Mouse (Mus musculus): Measurements from ENCODE around the gene Naa40. TPM values are rescaled to one million over a fixed set of nuclear protein-coding genes. Genes with fewer than 3 reads are reported as not detected.
A peak's percentile ranks its signal among the peaks of the same experiment; 100 is the strongest.

Naa40 gene
- polyA plus RNA-seq, 1 experiment = 16.8 TPM

DNA sequence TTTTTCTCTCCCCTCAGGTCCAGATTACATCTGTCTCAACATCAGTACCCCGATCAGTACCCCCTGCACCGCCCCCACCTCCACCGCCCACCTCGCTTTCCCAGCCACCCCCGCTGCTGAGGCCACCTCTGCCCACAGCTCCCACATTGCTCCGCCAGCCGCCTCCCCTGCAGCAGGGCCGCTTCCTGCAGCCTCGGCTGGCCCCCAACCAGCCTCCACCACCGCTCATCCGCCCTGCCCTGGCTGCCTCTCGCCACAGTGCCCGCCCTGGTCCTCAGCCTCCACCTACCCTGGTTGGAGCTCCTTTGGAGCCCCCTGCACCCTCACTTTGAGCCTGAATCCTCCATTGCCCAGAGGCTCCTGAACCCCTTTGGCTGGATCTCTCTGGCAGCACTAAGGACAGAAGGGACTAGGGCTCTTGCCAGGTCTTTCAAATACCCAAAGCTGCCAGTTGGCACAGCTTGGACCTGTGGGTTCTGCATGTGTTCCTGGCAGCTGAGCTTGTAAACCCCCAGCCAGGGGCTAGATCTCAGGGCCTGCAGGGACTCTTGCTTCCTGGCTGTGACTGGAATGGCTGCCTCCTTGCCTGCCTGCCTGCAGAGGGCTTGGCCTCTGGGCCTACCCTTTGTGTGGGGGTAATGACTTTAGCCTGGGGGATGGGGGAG lies 33.5 kb upstream of the Naa40 start:
- Histone ChIP-seq H3K36me3 (ENCODE audit: control insufficient read depth, insufficient read depth) (peaks cover 69% of the 10 kb centered on the region), H3K79me3 (ENCODE audit: low read depth) (peaks cover under 1% of the 10 kb centered on the region)

GRCm38 (mm10) chr19:7273486-7273885 lies 32.5 kb upstream of the Naa40 start:
- peaks cover 59% of the 10 kb centered on the region for H3K36me3 ChIP-seq (ENCODE audit: control insufficient read depth, insufficient read depth)

More for the DNA sequence above, 33.5 kb upstream of the Naa40 start:
- H3ac ChIP-seq (ENCODE audit: control insufficient read depth, insufficient read length, low read depth) = no peak overlapping the region
- TF ChIP-seq FOSL1 (IDR thresholded peaks at IDR 0.05; ENCODE audit: insufficient read depth, low read length, poor library complexity, severe bottlenecking) (no peak), MYOD1 (IDR thresholded peaks at IDR 0.05; ENCODE audit: control insufficient read depth, insufficient read length, low read depth) (no peak), CTCF (IDR thresholded peaks at IDR 0.05; ENCODE audit: control insufficient read depth, insufficient read depth, insufficient read length) (no peak), CEBPB (IDR thresholded peaks at IDR 0.05; ENCODE audit: low read depth) (no peak), USF1 (IDR thresholded peaks at IDR 0.05; ENCODE audit: low read depth) (no peak), MAX (IDR thresholded peaks at IDR 0.05) (no peak), MYOG (IDR thresholded peaks at IDR 0.05; ENCODE audit: control insufficient read depth, extremely low read depth, insufficient read length) (no peak)
- no peak overlapping the region for H3K4me3 ChIP-seq (ENCODE audit: insufficient read depth, poor library complexity, severe bottlenecking)
- H3K27me3 ChIP-seq (ENCODE audit: control insufficient read depth, insufficient read depth, insufficient read length) = no peaks in the 10 kb centered on the region
- H3K79me2 ChIP-seq (ENCODE audit: control insufficient read depth, insufficient read depth) = peaks cover 6% of the 10 kb centered on the region

DNA sequence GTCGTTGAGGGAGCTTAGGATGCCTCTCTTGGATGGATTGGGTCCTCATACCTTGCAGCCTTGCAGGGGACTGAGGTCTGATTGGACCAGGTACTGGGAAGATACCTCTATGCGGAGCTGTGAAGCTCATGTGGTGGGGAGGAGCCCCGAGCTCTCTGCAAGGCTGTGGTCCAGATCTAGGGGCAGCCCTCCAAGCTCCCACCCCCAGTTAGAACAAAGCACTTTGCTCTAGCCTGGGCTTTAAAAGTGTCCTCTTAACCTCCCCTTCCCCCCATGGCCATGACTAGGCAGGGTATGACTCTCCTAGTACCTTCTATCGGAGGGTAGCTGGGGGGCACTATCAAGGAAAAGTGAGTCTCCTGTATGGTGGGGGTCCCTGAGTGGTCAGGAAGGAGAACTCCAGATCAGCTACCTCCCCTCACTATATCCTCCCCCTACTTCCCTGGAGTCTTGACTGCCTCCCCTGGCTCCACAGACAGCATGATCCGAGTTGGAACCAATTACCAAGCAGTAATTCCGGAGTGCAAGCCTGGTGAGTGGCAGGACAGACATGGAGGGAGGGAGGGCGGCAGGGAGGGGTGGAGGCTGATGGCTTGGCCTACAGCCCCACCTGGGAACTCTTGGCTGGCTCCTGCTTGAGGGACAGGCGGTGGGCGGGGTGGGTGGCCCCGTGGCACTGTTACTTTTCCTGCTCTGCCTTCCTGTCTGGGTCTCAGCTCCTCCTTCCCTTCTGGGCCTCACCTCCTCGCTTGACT lies 28.5 kb upstream of the Naa40 start:
- Histone ChIP-seq H3ac (ENCODE audit: control insufficient read depth, insufficient read length, low read depth) (peak overlapping the region; percentile 92), H3K79me2 (ENCODE audit: control insufficient read depth, insufficient read depth) (peaks cover 15% of the 10 kb centered on the region), H3K4me3 (ENCODE audit: insufficient read depth, poor library complexity, severe bottlenecking) (peak overlapping the region; percentile 60), H3K79me3 (ENCODE audit: low read depth) (peaks cover 4% of the 10 kb centered on the region), H3K27me3 (ENCODE audit: control insufficient read depth, insufficient read depth, insufficient read length) (no peaks in the 10 kb centered on the region), H3K36me3 (ENCODE audit: control insufficient read depth, insufficient read depth) (peaks cover 35% of the 10 kb centered on the region)
- TF ChIP-seq MYOD1 (IDR thresholded peaks at IDR 0.05; ENCODE audit: control insufficient read depth, insufficient read length, low read depth) = no peak

More at GRCm38 (mm10) chr19:7273486-7273885, 32.5 kb upstream of the Naa40 start:
- Histone ChIP-seq H3ac (ENCODE audit: control insufficient read depth, insufficient read length, low read depth) (no peak overlapping the region), H3K4me3 (ENCODE audit: insufficient read depth, poor library complexity, severe bottlenecking) (no peak overlapping the region), H3K79me2 (ENCODE audit: control insufficient read depth, insufficient read depth) (peaks cover 15% of the 10 kb centered on the region), H3K79me3 (ENCODE audit: low read depth) (peaks cover 4% of the 10 kb centered on the region), H3K27me3 (ENCODE audit: control insufficient read depth, insufficient read depth, insufficient read length) (no peaks in the 10 kb centered on the region)
- TF ChIP-seq MYOD1 (IDR thresholded peaks at IDR 0.05; ENCODE audit: control insufficient read depth, insufficient read length, low read depth) (no peak), CEBPB (IDR thresholded peaks at IDR 0.05; ENCODE audit: low read depth) (no peak), CTCF (IDR thresholded peaks at IDR 0.05; ENCODE audit: control insufficient read depth, insufficient read depth, insufficient read length) (no peak), FOSL1 (IDR thresholded peaks at IDR 0.05; ENCODE audit: insufficient read depth, low read length, poor library complexity, severe bottlenecking) (no peak), MAX (IDR thresholded peaks at IDR 0.05) (no peak), USF1 (IDR thresholded peaks at IDR 0.05; ENCODE audit: low read depth) (no peak), MYOG (IDR thresholded peaks at IDR 0.05; ENCODE audit: control insufficient read depth, extremely low read depth, insufficient read length) (no peak)

DNA sequence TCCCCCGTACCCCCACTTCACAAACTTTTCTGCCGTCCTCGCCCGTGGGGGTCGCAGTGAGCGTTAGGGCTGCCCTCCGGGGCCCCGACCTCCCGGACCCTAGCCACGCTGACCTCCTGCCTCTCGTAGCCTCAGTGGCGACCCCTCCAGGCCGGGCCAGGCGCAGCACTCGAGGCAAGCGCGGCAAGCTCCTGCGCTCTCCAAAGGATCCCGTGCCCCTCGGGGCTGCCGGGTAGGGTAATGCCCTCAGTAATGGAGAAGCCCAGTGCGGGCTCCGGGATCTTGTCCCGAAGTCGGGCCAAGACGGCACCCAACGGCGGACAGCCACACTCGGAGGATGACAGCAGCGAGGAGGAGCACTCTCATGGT lies 27.7 kb upstream of the Naa40 start:
- peak overlapping the region; percentile 60 for H3K4me3 ChIP-seq (ENCODE audit: insufficient read depth, poor library complexity, severe bottlenecking)
- H3ac ChIP-seq (ENCODE audit: control insufficient read depth, insufficient read length, low read depth) = peak overlapping the region; percentile 92
- H3K79me2 ChIP-seq (ENCODE audit: control insufficient read depth, insufficient read depth) = peaks cover 15% of the 10 kb centered on the region
- TF ChIP-seq MYOD1 (IDR thresholded peaks at IDR 0.05; ENCODE audit: control insufficient read depth, insufficient read length, low read depth) = no peak
- no peak for TF ChIP-seq MAX (IDR thresholded peaks at IDR 0.05)
- TF ChIP-seq CTCF (IDR thresholded peaks at IDR 0.05; ENCODE audit: control insufficient read depth, insufficient read depth, insufficient read length) = peak; percentile 90
- H3K79me3 ChIP-seq (ENCODE audit: low read depth) = peaks cover 4% of the 10 kb centered on the region
- H3K36me3 ChIP-seq (ENCODE audit: control insufficient read depth, insufficient read depth) = peaks cover 29% of the 10 kb centered on the region
- no peaks in the 10 kb centered on the region for H3K27me3 ChIP-seq (ENCODE audit: control insufficient read depth, insufficient read depth, insufficient read length)

GRCm38 (mm10) chr19:7267781-7268721 lies 27.1 kb upstream of the Naa40 start:
- peak; percentile 46 for TF ChIP-seq MAX (IDR thresholded peaks at IDR 0.05)
- no peak for TF ChIP-seq MYOD1 (IDR thresholded peaks at IDR 0.05; ENCODE audit: control insufficient read depth, insufficient read length, low read depth)
- H3K36me3 ChIP-seq (ENCODE audit: control insufficient read depth, insufficient read depth) = peaks cover 23% of the 10 kb centered on the region
- peak overlapping the region; percentile 92 for H3ac ChIP-seq (ENCODE audit: control insufficient read depth, insufficient read length, low read depth)
- peaks cover 15% of the 10 kb centered on the region for H3K79me2 ChIP-seq (ENCODE audit: control insufficient read depth, insufficient read depth)
- H3K79me3 ChIP-seq (ENCODE audit: low read depth) = peaks cover 4% of the 10 kb centered on the region
- peak overlapping the region; percentile 60 for H3K4me3 ChIP-seq (ENCODE audit: insufficient read depth, poor library complexity, severe bottlenecking)
- no peaks in the 10 kb centered on the region for H3K27me3 ChIP-seq (ENCODE audit: control insufficient read depth, insufficient read depth, insufficient read length)

All from C2C12 (cell line).